Mouse (Mus musculus) retina, postnatal 7 days (tissue): ENCODE measurements at regions not wholly inside any gene's neighbourhood (a gene's known extent, or its start where the extent isn't known, plus 50 kb on each side); places are given as distances from the start of the nearest gene placed in this dataset.
"Not testable (repeated sequence)": the region's sequence is repeated elsewhere in the genome, so short reads cannot be mapped to it uniquely, and the experiment has no call there.

Source experiments
- DNase-seq: peaks from one replicate; pipeline ENCODE4 v3.0.0-alpha.2; 2012; ENCODE audit warnings: low read depth, low spot score

DNA sequence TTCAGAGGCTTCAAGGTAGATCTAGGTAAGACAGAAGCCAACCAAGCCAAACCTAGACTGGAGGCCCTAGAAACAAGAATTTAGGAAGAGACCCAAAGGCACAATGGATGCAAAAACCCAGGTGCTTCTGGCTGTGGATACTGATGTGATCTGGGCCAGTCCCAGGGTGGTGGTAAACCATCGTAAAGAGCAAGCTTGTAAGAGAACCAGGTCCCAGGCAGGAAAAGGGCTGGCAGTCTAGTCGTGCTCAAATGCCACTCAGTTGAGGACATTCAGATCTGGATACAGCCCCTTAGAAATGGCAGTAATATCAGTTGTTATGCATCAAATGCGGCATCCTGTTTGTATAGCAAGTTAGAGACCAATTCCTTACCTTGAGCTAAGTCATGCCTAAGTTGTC, 175.5 kb upstream of the Pkdcc start:
- DNase-seq = no peak

DNA sequence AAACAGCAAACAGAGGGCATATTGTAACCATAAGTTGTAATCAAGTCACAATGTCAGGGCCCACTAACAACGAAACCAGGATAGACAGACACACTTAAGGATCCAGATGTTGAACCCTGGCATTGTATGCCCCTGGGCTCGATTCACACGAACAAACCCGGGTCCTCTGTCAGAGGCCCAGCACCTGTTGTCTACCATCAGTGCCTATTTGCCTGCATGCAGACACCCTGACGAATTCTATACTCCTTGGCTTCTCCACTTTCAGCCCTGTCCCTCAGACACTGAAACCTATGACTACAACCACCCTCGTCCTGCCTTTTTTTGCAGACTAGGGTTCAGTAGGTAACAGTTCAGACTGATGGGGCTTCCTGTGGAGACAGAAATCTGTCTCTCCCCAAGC, 170.6 kb upstream of the Pkdcc start:
- no peak for DNase-seq

DNA sequence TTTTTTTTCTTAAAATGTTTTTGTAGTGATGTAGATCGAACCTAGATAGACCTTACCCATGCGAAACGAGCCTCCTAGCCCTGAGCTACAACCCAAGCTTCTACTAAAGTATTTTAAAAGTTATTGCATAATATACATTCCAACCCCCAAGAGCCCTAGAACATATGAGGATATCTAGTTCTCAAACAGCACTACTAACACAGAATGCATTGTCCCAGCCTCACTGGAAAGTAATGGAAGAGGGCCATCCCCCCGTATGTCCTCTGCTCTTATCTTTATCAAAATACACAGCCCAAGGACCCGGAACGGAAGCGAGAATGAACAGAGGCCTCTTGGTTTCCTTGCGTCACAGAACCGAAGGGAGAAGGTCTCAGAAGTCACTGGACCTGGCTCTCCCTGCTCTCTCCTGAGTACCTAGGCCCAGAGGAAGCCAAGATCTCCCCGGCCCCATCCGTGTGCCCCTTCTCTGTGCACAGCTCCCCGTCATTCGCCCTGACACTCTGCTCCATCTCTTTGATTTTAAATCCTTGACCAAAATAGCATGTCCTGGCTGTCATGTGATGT, 165.0 kb upstream of the Pkdcc start:
- DNase-seq = no peak

DNA sequence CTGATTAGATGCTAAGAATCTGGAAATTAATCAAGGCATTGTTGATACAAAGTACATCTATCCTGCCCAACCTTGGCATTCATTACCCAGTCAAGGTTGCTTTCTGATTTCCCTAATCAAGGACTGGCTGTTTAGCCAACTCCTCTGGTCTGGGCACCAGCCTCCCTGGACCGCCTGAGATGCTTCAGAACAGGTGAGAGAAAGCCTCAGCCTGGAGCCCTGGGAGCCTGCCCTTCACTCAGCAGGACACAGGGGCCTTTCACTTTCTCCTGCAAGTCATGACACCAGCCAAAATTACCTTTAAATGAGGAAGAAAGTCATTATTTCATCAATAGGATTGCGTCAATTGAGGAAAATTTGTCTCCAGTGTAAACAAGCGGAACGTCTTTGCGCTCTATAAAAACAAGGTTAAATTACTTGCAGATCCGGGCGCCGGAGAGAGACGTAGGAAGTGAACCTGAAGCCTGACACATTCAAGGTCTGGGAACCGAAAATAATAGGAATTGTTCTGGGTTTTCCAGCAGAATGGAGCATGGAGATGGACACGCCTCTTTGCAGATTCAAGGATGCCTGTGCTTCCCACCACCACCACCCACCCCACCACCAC, 164.4 kb upstream of the Pkdcc start:
- no peak for DNase-seq

DNA sequence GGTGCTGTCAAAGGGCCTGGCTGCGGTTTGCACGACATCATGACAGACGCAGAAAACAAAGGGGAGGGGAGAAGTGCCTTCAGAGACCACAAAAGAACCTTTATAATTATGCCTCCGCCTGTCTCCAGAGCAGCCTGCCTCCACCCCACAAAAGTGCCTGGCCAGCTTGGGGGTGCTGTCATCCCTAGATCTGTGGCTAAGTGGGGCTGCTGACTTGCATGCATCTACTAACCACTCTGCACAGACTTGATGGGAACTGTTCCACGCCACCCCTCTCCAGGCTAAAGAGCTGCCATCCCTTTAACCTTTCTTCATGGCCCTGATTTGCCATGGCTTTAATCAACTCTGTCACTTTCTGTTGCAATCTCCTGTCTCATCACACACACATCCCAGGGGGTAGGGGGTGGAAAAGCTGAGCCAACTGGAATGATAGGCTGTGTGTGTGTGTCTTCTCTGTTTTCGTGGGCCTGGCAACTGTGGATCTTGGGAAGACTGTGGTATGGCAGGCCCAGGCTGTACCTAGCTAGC, 162.4 kb upstream of the Pkdcc start:
- DNase-seq = no peak

DNA sequence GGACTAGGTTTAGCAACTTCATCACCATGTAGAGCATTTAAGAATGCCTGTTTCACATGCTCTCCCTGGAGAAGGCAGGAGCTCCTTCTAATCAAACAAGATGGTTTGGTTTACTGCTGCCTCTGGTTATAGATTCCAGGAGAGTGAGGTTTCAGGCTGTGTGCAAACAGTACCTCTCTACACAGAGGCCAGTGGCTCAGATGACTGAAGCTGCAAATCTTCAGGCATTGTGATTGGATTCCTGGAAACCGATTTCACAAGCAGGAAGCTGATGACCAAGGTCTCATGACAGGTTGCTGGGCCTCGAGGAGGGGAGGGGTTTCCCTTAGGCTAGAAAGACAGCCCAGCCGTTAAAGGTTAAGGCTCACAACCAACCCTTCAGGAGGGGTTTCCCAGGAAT, 157.3 kb upstream of the Pkdcc start:
- DNase-seq = no peak

DNA sequence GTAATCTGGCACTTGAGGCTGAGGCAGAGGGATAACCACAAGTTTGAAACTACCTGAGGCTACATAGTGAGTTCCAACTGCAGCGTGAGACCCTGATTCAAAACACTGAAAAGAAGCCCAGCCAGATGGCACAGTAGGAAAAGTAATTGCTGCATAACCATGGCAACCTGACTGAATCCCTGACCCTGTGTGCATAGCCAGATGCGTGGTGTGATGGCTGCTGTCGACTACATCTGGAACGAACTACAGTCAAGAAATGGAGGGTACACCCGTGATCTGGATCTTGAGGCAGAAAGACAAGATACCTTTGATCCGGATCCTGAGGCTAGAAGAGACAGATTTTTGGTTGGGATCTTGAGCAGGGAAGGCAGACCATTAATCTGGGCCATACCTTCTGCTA, 153.2 kb upstream of the Pkdcc start:
- no peak for DNase-seq

DNA sequence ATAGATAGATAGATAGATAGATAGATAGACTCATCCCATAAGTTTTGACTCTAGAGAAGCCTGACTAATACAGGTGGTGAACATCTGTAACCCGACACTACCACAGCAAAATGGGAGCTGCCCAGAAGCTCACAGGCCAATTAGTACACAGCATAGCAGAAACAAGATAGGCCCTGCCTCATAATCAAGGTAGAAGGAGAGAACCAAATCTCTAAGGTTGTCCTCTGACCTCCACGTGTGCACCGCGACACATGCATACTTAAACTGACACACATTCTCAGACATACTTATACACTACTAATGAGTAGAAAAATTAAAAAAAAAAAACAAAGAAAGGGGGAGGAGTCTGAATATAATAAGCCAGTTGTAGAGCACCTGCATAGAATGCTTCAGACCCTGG, 151.2 kb upstream of the Pkdcc start:
- DNase-seq = no peak

DNA sequence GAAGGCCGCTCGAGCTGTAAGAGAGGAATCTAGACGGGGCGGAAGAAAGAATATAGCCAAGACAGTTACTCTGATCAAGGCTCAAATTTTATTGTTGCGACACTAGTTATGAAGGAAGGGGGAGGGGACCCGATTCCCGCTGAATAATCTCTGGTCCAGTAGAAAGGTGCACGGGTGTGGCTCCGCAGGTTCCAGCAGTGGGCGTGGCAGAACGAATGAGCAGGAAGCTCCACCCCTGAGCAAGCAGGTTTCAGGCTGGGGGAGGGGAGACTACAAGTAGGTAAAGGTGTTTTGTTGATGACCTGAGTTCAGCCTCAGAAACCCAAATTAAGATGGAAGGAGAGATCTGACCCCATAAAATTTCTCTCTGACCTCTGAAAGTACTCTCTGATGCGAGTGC, 150.7 kb upstream of the Pkdcc start:
- not testable (repeated sequence) for DNase-seq

DNA sequence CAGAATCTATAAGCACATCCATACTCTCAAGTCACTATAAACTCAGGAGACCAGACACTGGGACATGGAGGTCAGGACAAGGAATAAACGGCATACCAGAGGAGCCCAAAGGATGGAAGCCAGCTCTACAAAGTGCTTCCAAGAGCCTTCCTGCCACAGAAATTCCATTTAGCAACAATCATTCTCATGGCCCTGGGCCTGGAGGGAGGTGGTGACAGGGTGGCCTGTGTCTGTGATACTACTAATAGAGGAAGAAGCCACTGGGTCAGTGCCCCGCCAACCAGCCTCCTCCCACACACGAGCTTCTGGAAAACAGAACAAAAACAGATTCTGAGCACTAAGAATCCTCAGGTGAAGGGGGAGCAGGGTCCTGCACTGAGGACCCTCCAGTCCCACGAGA, 145.8 kb upstream of the Pkdcc start:
- DNase-seq = no peak

DNA sequence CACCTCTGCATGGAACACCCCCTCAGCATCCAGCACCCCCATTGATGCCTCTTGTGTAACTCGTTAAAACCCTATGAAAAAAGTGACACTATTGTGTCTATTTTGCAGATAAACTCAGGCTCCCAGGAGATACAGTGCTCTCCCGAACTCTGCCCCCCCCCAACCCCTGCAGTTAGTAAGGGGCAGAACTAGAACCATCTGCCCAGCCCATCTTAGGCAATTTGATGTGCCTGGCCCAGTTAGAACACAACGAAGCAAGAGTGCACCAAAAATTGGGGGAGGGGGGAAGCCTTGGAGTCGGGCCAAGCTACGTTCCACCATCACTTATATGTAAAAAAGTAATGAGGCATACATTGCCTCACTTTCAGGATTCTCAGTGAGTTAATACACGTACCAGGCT, 143.3 kb upstream of the Pkdcc start:
- DNase-seq = no peak

DNA sequence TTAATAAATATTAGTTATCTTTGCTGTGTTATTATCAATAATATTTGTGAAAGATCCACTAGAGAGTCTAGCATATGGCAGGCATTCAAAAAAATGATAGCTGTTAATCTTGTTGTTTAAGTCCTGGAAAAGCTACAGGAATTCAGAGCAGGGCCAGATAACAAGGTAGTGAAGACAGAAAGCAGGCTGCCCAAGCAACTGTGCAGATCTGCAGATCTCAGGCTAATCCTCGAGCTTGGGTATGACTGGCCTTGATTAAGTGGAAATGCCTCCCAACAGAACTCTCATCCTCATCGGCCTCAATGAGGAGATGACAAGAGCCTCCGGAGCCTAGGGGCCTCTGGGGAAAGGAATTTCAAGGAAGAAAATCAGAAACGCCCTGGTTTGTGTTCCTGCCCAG, 142.9 kb upstream of the Pkdcc start:
- no peak for DNase-seq

DNA sequence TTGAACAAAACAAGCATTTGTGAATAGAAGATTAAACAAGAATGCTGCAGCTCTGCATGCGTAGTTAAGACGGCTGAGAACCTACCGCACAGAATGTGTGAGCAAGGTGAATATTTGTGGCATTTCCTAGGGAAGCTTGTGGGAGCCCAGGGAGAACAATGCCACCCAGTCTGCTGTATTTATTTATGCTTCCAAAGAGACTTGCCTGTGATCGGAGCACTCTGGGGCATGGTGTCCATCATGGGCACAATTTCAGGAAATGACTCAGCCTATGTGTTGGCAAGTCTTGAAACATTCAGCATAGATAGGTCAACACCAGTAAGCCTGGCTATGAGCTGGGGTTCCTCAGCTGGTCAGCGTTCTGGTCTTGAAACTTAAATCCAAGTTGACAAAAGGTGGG, 140.2 kb upstream of the Pkdcc start:
- DNase-seq = no peak

DNA sequence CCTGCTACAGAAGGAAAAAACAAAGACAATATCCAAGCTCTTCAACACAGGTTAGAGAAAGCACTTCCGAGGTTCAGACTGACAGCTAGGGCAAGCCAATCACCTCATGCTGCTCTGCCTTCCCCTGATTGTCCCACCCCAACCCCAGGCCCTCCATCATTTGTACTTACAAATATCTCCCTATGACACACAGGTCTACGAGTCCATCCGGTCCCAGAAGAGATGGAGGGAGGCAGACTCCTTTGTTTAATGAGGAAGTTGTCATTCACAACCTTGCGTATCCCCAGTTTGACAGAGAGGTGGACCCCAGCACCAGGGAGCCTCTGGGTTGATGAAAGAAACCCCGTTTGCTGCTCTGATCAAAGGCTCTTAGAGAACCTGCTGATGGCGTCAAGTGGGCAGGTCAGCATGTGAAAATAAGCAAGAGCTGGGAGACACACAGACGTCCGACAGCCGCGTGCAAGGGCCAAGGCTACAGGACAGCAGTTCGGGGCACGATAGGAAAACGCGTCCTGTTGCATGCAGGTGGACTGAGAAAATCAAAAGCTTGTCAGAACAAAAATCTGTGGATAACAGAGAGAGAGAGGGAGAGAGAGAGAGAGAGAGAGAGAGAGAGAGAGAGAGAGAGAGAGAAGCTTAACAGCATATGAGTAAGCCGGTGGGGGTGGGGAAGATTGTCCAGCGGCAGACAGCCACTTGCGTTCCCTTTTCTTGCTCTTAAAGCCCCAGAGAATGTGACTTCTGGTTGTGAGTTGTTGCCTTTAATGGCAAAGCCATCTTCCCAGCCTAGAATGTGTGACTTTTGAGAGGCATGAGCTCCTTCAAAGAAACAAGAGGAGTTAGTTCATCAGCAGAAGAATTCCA, 137.1 kb upstream of the Pkdcc start:
- DNase-seq = peak; percentile 14

DNA sequence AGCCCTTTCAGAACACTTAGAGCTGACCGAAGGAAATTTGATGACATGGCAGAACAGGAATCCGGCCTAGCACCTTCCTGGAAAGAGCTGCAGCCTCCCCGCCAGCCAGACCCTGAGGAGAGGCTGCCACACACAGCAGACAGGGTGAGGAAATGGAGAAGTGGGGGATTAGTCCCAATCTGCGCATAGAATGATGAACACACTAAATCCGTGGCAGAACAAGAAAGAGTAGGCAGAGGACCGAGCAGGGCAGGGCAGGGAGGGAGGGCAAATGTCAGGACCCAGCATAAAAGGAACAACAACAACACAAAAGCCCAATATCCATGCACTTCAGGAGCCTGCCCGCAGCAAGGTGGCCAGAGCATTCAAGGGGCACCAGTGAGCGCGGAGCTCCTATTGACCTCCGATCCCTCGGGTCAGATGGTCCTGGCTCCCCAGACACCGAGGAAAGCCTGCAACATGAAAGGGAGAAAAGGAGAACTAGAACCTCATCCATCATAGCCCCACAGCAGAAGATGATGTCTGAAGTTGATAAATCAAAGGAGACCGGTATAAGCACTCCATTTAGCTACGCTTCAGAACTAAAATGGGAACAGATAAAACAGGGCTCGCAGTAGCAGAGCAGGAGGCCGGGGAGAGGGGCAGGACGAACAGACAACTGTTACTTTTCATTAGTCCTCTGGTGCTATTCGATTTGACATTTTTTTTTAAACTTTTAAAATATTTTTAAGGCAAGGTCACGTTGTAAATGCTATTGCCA, 136.3 kb upstream of the Pkdcc start:
- DNase-seq = no peak

DNA sequence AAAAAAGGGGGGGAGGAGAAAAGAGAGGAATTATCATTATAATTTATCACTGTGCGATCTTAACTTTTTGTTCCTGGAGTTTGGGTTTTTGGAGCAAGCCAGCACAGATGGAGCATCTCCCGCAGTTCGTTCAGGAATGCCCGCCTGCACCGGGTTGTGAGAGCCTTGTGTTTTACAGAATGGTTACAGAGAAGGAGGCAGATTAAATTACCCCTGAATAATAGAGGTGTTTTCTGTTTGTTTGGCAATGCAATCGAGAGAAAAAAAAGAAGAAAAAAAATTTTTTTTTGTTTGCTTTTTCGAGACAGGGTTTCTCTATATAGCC, 135.8 kb upstream of the Pkdcc start:
- no peak for DNase-seq

DNA sequence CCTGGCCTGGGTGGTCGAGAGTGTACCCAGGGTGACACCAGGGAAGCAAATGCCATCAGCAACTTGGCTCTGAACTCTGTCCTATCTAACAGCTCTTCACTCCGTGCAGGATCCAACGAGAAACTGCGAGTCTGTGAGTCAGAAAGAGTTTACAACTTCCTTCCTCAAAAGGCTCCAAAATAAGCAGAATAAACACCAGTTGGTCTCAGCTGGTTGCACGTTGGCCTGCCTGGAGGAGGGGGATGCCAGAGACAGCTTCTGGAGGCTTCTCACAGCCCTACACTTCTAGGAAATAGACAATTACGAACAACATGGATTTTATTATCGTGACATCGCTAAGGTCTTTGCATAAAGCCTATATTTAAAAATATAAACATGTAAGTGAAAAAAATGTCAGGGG, 133.4 kb upstream of the Pkdcc start:
- DNase-seq = no peak

DNA sequence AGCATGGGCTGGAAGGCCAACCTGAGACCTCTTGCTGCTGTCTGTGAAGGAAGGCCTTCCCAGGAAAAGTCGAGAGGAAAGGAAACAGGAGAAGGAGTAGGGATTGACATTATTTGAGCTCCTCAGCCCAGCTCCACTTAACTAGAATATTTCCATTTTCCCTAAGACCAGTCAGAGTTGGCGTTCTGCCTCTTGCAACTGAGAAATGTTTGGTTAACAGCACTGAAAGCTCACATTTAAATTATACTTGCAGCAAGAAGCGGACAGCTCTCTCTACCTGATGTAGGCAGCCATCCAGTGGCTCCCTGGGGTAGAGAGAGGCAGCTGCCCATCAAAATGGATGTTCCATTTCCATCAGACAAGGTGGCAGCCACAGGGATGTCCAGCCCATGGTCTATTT, 131.6 kb upstream of the Pkdcc start:
- no peak for DNase-seq

DNA sequence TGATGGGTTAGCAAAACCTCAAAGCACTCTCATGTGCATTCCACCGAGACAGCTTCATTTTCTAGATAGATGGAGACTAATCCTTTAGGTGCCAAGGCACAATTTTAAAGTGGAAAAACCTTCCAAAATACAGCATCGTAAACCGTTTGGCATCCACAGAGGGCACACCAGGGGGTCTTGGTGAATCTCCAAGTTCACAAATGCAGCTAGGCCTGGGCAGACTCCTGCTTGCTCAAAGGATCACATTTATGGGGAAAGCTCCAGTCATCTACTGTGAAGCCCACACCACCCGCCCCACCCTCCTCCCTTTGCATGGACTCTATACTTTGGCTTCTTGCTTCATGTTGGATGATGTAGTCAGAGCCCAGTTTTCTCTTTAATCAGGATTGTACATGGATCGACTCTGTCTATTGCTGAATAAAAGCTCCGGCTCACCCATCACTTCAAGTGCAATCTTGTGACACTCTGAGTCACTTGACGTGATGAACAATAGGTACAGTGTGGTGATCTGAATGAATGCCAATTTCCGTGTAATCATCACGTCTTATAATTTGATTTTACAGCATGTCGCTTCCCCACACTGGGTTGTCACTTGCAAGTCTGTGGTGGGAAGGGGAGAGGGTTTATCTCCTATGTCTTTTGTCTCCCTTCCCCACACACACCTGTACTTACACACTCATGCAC, 129.2 kb upstream of the Pkdcc start:
- no peak for DNase-seq

DNA sequence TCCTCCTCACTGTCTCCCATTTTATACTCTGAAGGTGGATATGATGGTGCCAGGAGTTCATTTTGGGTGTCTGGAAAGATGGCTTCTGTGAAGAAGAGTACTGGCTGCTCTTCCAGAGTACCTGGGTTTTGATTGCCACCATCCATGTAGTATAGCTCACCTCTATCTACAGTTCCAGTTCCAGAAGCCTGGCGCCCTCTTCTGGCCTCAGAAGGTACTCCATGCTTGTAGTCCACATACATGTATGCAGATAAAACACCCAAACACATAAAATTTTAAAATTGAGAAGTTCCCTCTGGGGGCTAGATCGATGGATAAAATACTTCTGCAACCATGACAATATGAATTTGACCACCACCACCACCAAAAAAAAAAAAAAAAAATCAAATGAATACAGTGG, 128.4 kb upstream of the Pkdcc start:
- no peak for DNase-seq

DNA sequence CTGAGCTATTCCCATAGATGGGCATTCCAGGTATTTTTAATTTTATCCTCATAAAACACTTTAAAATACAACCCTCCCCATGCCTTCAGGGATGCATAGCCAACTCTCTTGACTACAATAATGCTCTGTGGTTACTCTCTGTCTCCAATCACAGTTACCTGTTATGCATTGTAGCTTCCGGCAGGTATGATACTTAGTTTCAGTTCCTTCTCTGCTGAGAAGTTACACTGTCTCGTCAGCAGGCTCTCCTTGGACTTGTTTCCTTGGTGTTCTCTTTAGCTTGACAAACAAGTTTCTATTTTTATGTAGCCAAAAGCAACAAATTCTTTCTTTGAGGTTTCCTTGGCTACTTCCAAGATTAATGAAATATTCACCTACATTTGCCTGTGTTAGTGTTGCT, 126.6 kb upstream of the Pkdcc start:
- no peak for DNase-seq
